Mouse (Mus musculus) hematopoietic stem cell, adult 5-6 weeks (primary cell): ENCODE measurements around the gene Pkn3. TPM values are rescaled to one million over a fixed set of nuclear protein-coding genes. Genes with fewer than 3 reads are reported as not detected.
"Not testable (repeated sequence)": the region's sequence is repeated elsewhere in the genome, so short reads cannot be mapped to it uniquely, and the experiment has no call there.

Experiments
- ATAC-seq, 2 experiments: fragments of 125-278 bp in 1 of 2; replicated peaks in 1 of 2; 2 replicates each; pipeline ENCODE4 v1.8.0; 2016 to 2017; ENCODE audit warnings: inconsistent platforms in 2 of 2, mild to moderate bottlenecking in 2 of 2, moderate number of reproducible peaks in 2 of 2, low read depth in 1 of 2, moderate TSS enrichment in 1 of 2; ENCODE audit not compliant: low FRiP score in 2 of 2, poor library complexity in 2 of 2, severe bottlenecking in 2 of 2, insufficient read depth in 1 of 2, low TSS enrichment in 1 of 2
- total RNA-seq: library from RNA; stranded (forward); fragments of 172-1452, 232-1000 nt; gene quantifications from 2 replicates; pipeline ENCODE4 v1.2.3, GENCODE M21; 2017

Pkn3 gene
- 20.9 and 24.7 TPM in 2 replicates for total RNA-seq

GRCm38 (mm10) chr2:30077502-30078348 is at the start of gene Pkn3:
Gene Pkn3 (plus strand): TSS chr2:30077684.
- peak; percentile 77 to 85 for ATAC-seq

- peak; percentile 17 to 67; a peak in 2 of 4 replicates for ATAC-seq
Measured at GRCm38 (mm10) chr2:30032244-30032846, 45.1 kb upstream of the Pkn3 start.

DNA sequence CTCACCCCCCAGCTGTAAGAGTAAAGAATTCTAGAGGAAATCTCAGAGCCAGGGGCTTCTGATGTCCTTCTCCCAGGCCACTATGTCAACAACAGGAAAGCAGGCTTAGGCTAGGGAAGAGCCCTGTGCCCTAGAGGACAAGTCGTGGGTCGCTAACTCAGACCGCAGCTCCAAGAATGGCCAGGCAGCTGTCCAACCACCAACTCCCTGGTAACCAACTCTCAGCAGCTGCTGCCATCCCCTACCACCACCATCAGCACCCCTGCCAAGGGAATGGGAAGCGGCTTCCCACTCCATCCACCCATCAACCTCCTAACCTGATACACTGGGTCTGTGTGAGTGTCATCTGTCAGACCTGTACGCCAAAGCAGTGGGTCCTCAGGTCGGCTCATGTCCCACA is 44.5 kb upstream of the Pkn3 start:
- ATAC-seq: no peak

DNA sequence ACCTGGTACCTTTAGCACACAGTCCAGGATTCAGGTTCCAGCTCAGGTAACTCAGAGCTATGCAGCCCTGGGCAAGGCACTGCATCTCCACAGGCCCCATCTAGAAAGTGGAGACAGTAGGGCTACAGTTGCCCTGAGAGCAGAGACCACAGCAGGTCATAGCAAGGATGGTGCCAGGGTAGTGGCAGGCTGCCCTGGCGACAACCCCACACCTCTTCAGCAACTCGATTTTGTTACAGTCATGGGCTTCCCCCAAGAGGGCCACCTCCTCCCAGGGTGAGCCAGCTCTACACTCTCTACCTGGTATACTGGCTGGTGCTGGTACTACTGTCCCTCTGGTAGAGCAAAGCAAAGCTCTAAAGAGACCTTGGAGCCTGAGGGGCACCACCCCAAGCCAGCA is 39.7 kb upstream of the Pkn3 start:
- ATAC-seq: no peak

- ATAC-seq: no peak
Measured at GRCm38 (mm10) chr2:30038370-30038769, 39.1 kb upstream of the Pkn3 start.

DNA sequence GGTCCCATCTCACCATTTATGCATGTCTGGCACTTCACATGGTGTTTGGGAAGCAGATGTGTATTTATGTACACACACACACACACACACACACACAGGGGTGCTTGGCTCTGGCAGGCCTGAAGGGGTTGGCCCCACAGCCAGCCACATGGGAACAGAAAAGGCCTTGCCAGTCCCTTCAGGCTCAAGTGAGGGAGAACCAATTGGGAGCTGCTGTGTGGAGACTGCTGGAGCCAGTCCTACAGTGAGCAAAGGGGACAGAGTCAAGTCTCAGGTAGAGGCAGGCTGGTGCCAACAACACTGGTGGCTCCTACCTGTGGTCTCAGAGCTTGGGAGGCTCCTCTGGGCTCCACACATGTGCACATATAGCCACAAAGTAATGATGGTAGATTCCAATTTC is 37.8 kb upstream of the Pkn3 start:
- no peak for ATAC-seq

GRCm38 (mm10) chr2:30042445-30042844 is 35.0 kb upstream of the Pkn3 start:
- peak; percentile 83 to 85 for ATAC-seq

DNA sequence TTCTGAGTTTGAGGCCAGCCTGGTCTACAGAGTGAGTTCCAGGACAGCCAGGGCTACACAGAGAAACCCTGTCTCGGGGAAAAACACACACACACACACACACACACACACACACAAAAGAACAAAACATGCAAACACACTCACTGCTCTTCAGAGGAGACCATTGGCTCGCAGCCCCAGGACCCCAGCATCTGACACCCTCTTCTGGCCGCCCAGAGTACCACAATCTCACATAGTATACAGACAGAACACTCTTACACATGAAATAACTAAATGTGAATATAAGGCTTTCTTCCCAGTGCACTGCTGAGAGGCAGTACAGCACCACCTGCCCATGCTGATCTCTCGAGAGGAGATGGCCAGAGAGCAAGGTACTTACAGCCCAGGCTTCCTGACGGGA is 32.9 kb upstream of the Pkn3 start:
- no peak for ATAC-seq

DNA sequence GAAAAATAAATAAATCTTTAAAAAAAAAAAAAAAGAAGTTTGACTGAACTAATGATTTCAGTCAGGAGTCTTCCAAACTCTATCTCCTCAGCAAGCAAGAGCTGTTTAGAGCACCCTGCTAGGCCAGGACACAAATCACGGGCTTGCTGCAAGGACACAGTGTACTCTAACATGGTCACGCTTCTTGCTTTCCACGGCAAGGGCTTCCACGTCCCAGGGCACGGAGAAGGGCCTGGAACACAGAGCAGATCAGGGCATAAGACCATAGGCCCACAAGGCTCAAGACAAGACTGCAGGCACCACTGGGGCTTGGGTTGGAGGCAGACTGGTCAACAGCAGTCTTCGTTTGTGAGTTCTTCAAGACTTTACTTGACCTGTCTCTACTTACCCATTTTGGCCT is 30.4 kb upstream of the Pkn3 start:
- no peak for ATAC-seq

DNA sequence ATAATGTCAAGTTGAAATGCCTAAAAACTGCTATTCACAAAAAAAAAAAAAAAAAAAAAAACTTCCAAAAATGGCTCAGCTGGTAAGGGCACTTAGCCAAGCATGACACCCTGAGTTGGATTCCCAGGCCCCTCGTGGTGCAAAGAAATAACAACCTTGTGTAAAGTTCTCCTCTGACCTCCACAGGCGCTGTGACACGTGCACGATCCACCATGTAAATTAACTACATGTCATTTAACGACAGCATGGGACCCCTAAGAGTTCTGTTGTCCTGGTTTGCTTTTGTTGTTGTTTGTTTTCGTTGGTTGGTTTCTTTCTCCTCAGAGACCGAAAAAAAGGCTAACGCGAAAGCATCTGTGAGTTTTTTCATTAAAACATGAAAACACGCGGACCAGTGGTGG is 29.4 kb upstream of the Pkn3 start:
- no peak for ATAC-seq

DNA sequence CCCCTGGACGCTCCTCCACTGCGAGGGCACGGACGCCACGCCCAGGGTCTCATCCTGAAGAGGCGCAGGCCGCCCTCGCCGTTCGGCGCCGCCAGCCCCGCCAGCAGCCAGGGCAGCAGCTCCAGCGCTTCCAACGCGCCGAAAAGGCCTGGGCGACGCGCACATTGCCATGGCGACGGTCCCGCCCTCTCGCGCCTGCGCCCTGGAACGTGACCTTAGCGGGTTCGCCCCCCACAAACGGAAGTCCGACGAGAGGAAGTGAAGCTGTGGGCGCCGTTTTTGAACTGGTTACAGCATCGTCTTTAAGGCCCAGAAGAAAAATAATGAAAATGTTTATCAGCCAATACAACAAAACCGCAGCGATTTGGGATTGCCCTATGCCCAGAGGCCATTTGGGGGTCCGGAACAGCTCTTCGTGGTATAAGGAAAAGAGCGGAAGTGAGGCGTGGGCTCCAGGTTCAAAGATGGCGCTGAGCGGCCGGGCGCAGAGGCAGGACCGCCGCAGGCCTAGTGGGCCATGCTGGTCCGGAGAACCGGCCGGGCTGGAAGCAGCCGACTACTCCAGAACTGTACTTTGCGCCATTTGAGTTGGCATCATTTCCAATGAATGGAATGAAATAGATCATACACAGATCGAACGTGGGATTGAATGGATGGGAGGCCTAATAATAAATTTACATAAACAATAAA is 28.6 kb upstream of the Pkn3 start, which contains the start of gene Wdr34:
TSS of gene Wdr34 (minus strand) at position 183 of the 690 bp plus-strand sequence.
- ATAC-seq: peak; percentile 83 to 95

- no peak for ATAC-seq
Measured at GRCm38 (mm10) chr2:30049831-30050230, 27.7 kb upstream of the Pkn3 start.

DNA sequence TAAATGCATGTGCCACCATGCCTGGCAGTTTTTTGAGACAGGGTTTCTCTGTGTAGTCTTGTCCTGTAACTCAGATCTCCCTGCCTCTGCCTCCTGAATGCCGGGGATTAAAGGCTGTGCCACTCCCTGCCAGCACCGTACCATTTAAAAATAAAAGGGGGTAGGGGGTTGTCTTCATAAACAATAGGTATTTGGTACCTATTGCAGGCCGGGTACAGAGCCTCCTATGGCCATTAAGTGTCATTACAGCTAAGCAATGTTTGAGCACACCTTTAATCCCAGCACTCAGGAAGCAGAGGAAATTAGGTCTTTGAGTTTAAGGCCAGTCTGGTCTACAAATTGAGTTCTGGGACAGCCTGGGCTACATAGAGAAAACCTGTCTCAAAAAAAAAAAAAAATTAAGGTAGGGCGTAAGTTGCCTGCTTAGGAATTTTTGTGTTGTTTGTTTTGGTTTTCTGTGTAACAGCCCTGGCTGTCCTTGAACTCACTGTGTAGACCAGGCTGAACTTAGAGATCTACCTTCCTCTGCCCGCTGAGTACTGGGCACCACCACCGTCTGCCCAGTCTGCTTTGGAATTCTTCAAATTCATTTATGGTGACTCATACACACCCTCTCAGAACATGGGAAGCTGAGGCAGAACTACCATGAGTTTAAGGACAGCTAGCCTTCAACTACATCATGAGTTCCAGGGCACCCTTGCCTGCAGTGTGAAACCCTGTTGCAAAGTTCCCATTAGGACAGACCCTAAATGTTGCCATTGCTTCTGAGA is 25.3 kb upstream of the Pkn3 start:
- ATAC-seq: 0 out of 4 replicates have a peak, but pooled peaks of 1 of the 2 experiments have one; percentile 41

GRCm38 (mm10) chr2:30055310-30055709 is 22.2 kb upstream of the Pkn3 start:
- not testable (repeated sequence) for ATAC-seq

- ATAC-seq: no peak
Measured at GRCm38 (mm10) chr2:30056736-30057135, 20.7 kb upstream of the Pkn3 start.

DNA sequence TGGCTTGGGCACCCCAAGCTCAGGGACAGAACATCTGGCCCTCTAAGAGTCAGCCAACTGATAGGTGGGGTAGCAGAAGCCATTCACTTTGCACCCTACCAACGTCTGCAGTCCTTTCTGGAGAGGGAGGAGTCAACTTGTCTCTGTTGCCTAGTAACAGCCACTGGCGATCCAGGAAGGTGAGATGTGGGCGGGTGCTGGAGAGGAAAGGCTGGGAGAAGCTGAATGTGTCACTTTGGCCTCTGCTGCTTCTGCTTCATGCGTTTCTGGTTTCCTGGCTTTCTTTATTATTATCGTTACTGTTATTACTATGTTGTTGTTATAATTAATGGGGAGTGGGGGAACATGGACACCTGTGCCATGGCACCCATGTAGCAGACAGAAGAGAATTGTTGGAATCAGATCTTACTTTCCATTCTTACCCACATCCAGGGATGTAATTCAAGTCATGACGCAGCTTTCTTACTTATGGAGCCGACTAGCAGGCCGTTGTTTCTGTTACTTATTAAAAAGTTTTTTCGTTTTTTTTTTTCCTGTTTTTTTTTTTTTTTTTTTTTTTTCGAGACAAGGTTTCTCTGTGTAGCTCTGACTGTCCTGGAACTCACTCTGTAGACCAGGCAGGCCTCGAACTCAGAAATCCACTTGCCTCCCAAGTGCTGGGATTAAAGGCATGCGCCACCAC is 20.1 kb upstream of the Pkn3 start, which contains the start of gene Set:
TSS of gene Set (plus strand) at position 156 of the 682 bp plus-strand sequence.
- no peak for ATAC-seq

- no peak for ATAC-seq
Measured at GRCm38 (mm10) chr2:30058418-30058817, 19.1 kb upstream of the Pkn3 start.
